Mouse (Mus musculus) MEL (cell line): ENCODE measurements around the gene Bmpr1b. TPM values are rescaled to one million over a fixed set of nuclear protein-coding genes. Genes with fewer than 3 reads are reported as not detected.

Source experiments
- DNase-seq: peaks from one replicate; pipeline ENCODE4 v3.0.0; 2011; ENCODE audit warnings: low read depth, low spot score
- H3K27ac ChIP-seq: 2 replicates; pipeline ENCODE4 v1.5.1; 2012; ENCODE audit warnings: low read depth, mild to moderate bottlenecking, control low read depth, low read length, moderate library complexity; ENCODE audit not compliant: control insufficient read depth
- H3K27me3 ChIP-seq, 2 experiments: fragments of 150-350 bp in 1 of 2; sonication (generic) in 1 of 2; 2 replicates each; pipeline ENCODE4 v1.6.1; 2012; ENCODE audit warnings: low read length in 2 of 2, mild to moderate bottlenecking in 2 of 2, improper control_type of control experiment in 1 of 2, moderate library complexity in 1 of 2; ENCODE audit not compliant: insufficient read depth in 2 of 2, control insufficient read depth in 1 of 2
- H3K36me3 ChIP-seq, 2 experiments: 2 replicates each; pipeline ENCODE4 v1.6.1; 2012 to 2014; ENCODE audit warnings: low read length in 2 of 2, improper control_type of control experiment in 1 of 2, inconsistent platforms in 1 of 2, mild to moderate bottlenecking in 1 of 2; ENCODE audit not compliant: insufficient read depth in 2 of 2, control insufficient read depth in 1 of 2
- H3K4me1 ChIP-seq, 2 experiments: fragments of 150-350 bp in 1 of 2; sonication (generic) in 1 of 2; 2 replicates each; pipeline ENCODE4 v1.6.1; 2012; ENCODE audit warnings: low read length in 2 of 2, improper control_type of control experiment in 1 of 2, mild to moderate bottlenecking in 1 of 2; ENCODE audit not compliant: insufficient read depth in 2 of 2, control insufficient read depth in 1 of 2
- H3K4me3 ChIP-seq, 2 experiments: fragments of 150-350 bp in 1 of 2; sonication (generic) in 1 of 2; 2 replicates each; pipeline ENCODE4 v1.5.1; 2012; ENCODE audit warnings: low read depth in 2 of 2, low read length in 2 of 2, mild to moderate bottlenecking in 2 of 2, moderate library complexity in 2 of 2, control low read depth in 1 of 2, improper control_type of control experiment in 1 of 2; ENCODE audit not compliant: control insufficient read depth in 1 of 2, insufficient read depth in 1 of 2
- H3K79me2 ChIP-seq: 2 replicates; pipeline ENCODE4 v1.6.1; 2012; ENCODE audit warnings: mild to moderate bottlenecking, low read length, moderate library complexity; ENCODE audit not compliant: control insufficient read depth, poor library complexity, insufficient read depth
- H3K9ac ChIP-seq: 2 replicates; pipeline ENCODE4 v1.6.1; 2012; ENCODE audit warnings: low read depth, mild to moderate bottlenecking, control low read depth, low read length, moderate library complexity; ENCODE audit not compliant: control insufficient read depth, poor library complexity, severe bottlenecking
- H3K9me3 ChIP-seq: fragments of 150-350 bp; sonication (generic); replicated peaks from 2 replicates; pipeline ENCODE4 v1.6.1; 2012; ENCODE audit warnings: mild to moderate bottlenecking, low read length, improper control_type of control experiment, moderate library complexity; ENCODE audit not compliant: insufficient read depth
- CHD1 ChIP-seq: IDR thresholded peaks from 2 replicates; pipeline ENCODE4 v1.6.1; 2012; ENCODE audit warnings: low read depth, mild to moderate bottlenecking, inconsistent platforms, low read length, improper control_type of control experiment
- CTCF ChIP-seq, 3 experiments: IDR thresholded peaks in 2 of 3; conservative IDR thresholded peaks in 1 of 3; 2 replicates each; pipeline ENCODE4 v1.5.1; 2011 to 2012; ENCODE audit warnings: low read length in 3 of 3, low read depth in 2 of 3, mild to moderate bottlenecking in 2 of 3, improper control_type of control experiment in 1 of 3, inconsistent platforms in 1 of 3, mixed read lengths in 1 of 3, moderate library complexity in 1 of 3; ENCODE audit not compliant: control insufficient read depth in 1 of 3, insufficient read depth in 1 of 3, poor library complexity in 1 of 3, severe bottlenecking in 1 of 3
- E2F4 ChIP-seq: IDR thresholded peaks from 2 replicates; pipeline ENCODE4 v1.6.1; 2011; ENCODE audit warnings: low read depth, low read length, improper control_type of control experiment, borderline replicate concordance
- ELF1 ChIP-seq: IDR thresholded peaks from 2 replicates; pipeline ENCODE4 v1.6.1; 2014; ENCODE audit warnings: low read depth, mild to moderate bottlenecking, inconsistent platforms, low read length, improper control_type of control experiment, moderate library complexity
- HCFC1 ChIP-seq: IDR thresholded peaks from 2 replicates; pipeline ENCODE4 v1.6.1; 2012; ENCODE audit warnings: low read depth, mild to moderate bottlenecking, inconsistent platforms, low read length, improper control_type of control experiment, moderate library complexity
- JUND ChIP-seq: IDR thresholded peaks from 2 replicates; pipeline ENCODE4 v1.6.1; 2011; ENCODE audit warnings: low read depth, mild to moderate bottlenecking, improper control_type of control experiment, low read length
- MAFK ChIP-seq: IDR thresholded peaks from 2 replicates; pipeline ENCODE4 v1.6.1; 2011; ENCODE audit warnings: low read depth, mild to moderate bottlenecking, low read length, improper control_type of control experiment, borderline replicate concordance
- MAX ChIP-seq: IDR thresholded peaks from 2 replicates; pipeline ENCODE4 v1.6.1; 2011; ENCODE audit warnings: low read length, improper control_type of control experiment
- MAZ ChIP-seq: IDR thresholded peaks from 2 replicates; pipeline ENCODE4 v1.6.1; 2012; ENCODE audit warnings: low read depth, mild to moderate bottlenecking, inconsistent platforms, low read length, improper control_type of control experiment
- MEF2A ChIP-seq: IDR thresholded peaks from 2 replicates; pipeline ENCODE4 v1.6.1; 2014; ENCODE audit warnings: low read depth, mild to moderate bottlenecking, inconsistent platforms, low read length, improper control_type of control experiment; ENCODE audit not compliant: poor library complexity, insufficient replicate concordance, severe bottlenecking; ENCODE audit errors: extremely low read depth
- NELFE ChIP-seq: IDR thresholded peaks from 2 replicates; pipeline ENCODE4 v1.6.1; 2011; ENCODE audit warnings: low read depth, low read length, improper control_type of control experiment
- NRF1 ChIP-seq: IDR thresholded peaks from 2 replicates; pipeline ENCODE4 v1.6.1; 2014; ENCODE audit warnings: low read depth, mild to moderate bottlenecking, inconsistent platforms, low read length, improper control_type of control experiment, moderate library complexity; ENCODE audit not compliant: poor library complexity, insufficient read depth, severe bottlenecking
- POLR2A ChIP-seq, 2 experiments: IDR thresholded peaks; 2 replicates each; pipeline ENCODE4 v1.6.1; 2011 to 2012; ENCODE audit warnings: low read length in 2 of 2, mild to moderate bottlenecking in 2 of 2, control low read depth in 1 of 2, improper control_type of control experiment in 1 of 2, low read depth in 1 of 2, moderate library complexity in 1 of 2; ENCODE audit not compliant: control insufficient read depth in 1 of 2, insufficient read depth in 1 of 2, poor library complexity in 1 of 2
- RCOR1 ChIP-seq: IDR thresholded peaks from 2 replicates; pipeline ENCODE4 v1.6.1; 2012; ENCODE audit warnings: low read depth, mild to moderate bottlenecking, inconsistent platforms, low read length, improper control_type of control experiment
- SIN3A ChIP-seq: IDR thresholded peaks from 2 replicates; pipeline ENCODE4 v1.6.1; 2012; ENCODE audit warnings: low read length, improper control_type of control experiment, inconsistent platforms
- SMC3 ChIP-seq: IDR thresholded peaks from 2 replicates; pipeline ENCODE4 v1.6.1; 2011; ENCODE audit warnings: low read depth, low read length, improper control_type of control experiment
- TAL1 ChIP-seq: IDR thresholded peaks from 2 replicates; pipeline ENCODE4 v1.6.1; 2012; ENCODE audit warnings: mild to moderate bottlenecking, inconsistent platforms, low read length, moderate library complexity, mixed read lengths
- TBP ChIP-seq: IDR thresholded peaks from 2 replicates; pipeline ENCODE4 v1.8.0; 2011; ENCODE audit warnings: low read depth, low read length, improper control_type of control experiment
- TCF12 ChIP-seq: IDR thresholded peaks from 2 replicates; pipeline ENCODE4 v1.6.1; 2014; ENCODE audit warnings: low read depth, mild to moderate bottlenecking, inconsistent platforms, low read length, improper control_type of control experiment, moderate library complexity
- UBTF ChIP-seq: IDR thresholded peaks from 2 replicates; pipeline ENCODE4 v1.6.1; 2012; ENCODE audit warnings: low read depth, mild to moderate bottlenecking, inconsistent platforms, low read length, improper control_type of control experiment, moderate library complexity, borderline replicate concordance; ENCODE audit not compliant: insufficient read depth
- USF1 ChIP-seq: IDR thresholded peaks from 2 replicates; pipeline ENCODE4 v1.6.1; 2014; ENCODE audit warnings: low read depth, mild to moderate bottlenecking, inconsistent platforms, low read length, improper control_type of control experiment, moderate library complexity
- USF2 ChIP-seq, 2 experiments: IDR thresholded peaks; 2 replicates each; pipeline ENCODE4 v1.6.1; 2011 to 2012; ENCODE audit warnings: improper control_type of control experiment in 2 of 2, low read length in 2 of 2, borderline replicate concordance in 1 of 2, inconsistent platforms in 1 of 2, low read depth in 1 of 2, mild to moderate bottlenecking in 1 of 2; ENCODE audit not compliant: insufficient read depth in 1 of 2
- ZC3H11A ChIP-seq: IDR thresholded peaks from 2 replicates; pipeline ENCODE4 v1.6.1; 2012; ENCODE audit warnings: low read depth, mild to moderate bottlenecking, inconsistent platforms, low read length, improper control_type of control experiment
- ZKSCAN1 ChIP-seq: IDR thresholded peaks from 2 replicates; pipeline ENCODE4 v1.6.1; 2012; ENCODE audit warnings: low read depth, mild to moderate bottlenecking, inconsistent platforms, low read length, improper control_type of control experiment, moderate library complexity
- polyA plus RNA-seq, 2 experiments: library from polyadenylated mRNA; stranded (reverse) in 1 of 2; unstranded in 1 of 2; fragments of >175 nt in 1 of 2; fragments of >200 nt in 1 of 2; gene quantifications; 2 replicates each; pipeline versions ENCODE4 v1.2.1 to v1.2.4; 2012; ENCODE audit warnings: low replicate concordance in 2 of 2, low read depth in 1 of 2; ENCODE audit not compliant: insufficient read length in 2 of 2, insufficient read depth in 1 of 2, missing spikeins in 1 of 2
- total RNA-seq: library from RNA; depleted of rRNA; stranded (reverse); fragments of 300-350 nt; gene quantifications from 2 replicates; pipeline ENCODE4 v1.2.3, GENCODE M21; 2012

Gene Bmpr1b
- total and polyA plus RNA-seq, 3 experiments = not detected

DNA sequence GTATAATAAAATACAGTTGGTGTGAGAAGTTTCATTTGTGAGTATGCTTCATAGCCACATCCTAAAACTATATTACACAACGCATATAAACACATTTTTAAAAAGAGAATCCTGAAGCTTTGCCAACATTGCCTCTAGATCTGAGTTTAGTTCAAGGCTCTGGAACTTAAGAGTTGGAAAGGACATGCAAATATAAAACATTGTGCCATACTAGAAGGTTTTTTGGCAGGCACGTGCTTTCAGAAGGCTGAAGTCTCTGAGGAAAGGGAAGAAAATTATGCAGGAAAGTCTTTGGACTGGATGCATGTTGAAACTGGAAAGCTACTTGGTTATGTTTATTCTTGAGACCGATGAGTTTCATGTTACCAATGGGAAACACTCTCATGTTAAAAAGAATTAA, 221.1 kb downstream of the Bmpr1b start:
- Histone ChIP-seq H3K9me3 (no peaks in the 10 kb centered on the region), H3K4me1 (no peaks in the 10 kb centered on the region), H3K9ac (no peak overlapping the region), H3K4me3 (no peak overlapping the region), H3K79me2 (no peaks in the 10 kb centered on the region), H3K36me3 (no peaks in the 10 kb centered on the region), H3K27ac (no peak overlapping the region), H3K27me3 (no peaks in the 10 kb centered on the region)
- DNase-seq = no peak
- TF ChIP-seq CTCF (IDR thresholded peaks at IDR 0.05 in 2 of 3, conservative IDR thresholded peaks at IDR 0.05 in 1 of 3; ENCODE audit: control insufficient read depth in 1 of 3, insufficient read depth in 1 of 3, low read depth in 2 of 3, low read length in 3 of 3, poor library complexity in 1 of 3, severe bottlenecking in 1 of 3) (no peak), USF2 (IDR thresholded peaks at IDR 0.05; ENCODE audit: borderline replicate concordance in 1 of 2, insufficient read depth in 1 of 2, low read depth in 1 of 2, low read length in 2 of 2) (no peak), SIN3A (no peak), ZKSCAN1 (no peak), TCF12 (no peak), MAX (no peak), HCFC1 (no peak), TAL1 (no peak), E2F4 (no peak), ELF1 (no peak), CHD1 (no peak), TBP (no peak), SMC3 (no peak), MAFK (no peak), UBTF (no peak), MEF2A (no peak)

DNA sequence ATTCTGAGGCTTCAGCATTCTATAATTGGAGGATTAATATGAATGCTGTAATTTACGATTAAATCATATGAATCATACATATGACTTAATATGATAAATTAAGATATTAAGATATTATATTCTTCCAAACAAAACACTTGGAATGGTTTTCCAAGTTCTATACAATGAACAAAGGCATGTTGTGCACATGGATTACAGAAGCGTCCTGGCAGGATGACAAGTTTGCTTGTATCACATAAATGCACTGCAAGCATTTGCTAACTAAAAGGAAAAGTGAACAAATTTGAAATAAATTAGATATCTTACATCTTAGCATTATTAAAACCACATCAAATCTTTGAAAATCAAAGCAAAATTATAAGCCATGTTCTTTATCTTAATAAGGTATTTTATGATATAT, 222.4 kb downstream of the Bmpr1b start:
- no peaks in the 10 kb centered on the region for H3K9me3 ChIP-seq
- H3K9ac ChIP-seq = no peak overlapping the region
- no peaks in the 10 kb centered on the region for H3K4me1 ChIP-seq
- no peaks in the 10 kb centered on the region for H3K79me2 ChIP-seq
- no peak overlapping the region for H3K4me3 ChIP-seq
- no peaks in the 10 kb centered on the region for H3K36me3 ChIP-seq
- no peaks in the 10 kb centered on the region for H3K27me3 ChIP-seq
- no peak overlapping the region for H3K27ac ChIP-seq
- no peak for TF ChIP-seq E2F4
- no peak for TF ChIP-seq MAZ
- no peak for TF ChIP-seq TAL1
- no peak for TF ChIP-seq JUND
- no peak for TF ChIP-seq POLR2A (IDR thresholded peaks at IDR 0.05; ENCODE audit: control insufficient read depth in 1 of 2, insufficient read depth in 1 of 2, low read depth in 1 of 2, low read length in 2 of 2, poor library complexity in 1 of 2)
- no peak for TF ChIP-seq SMC3
- no peak for TF ChIP-seq MAFK
- no peak for TF ChIP-seq RCOR1
- no peak for TF ChIP-seq NRF1
- TF ChIP-seq NELFE = no peak
- no peak for TF ChIP-seq USF1
- no peak for TF ChIP-seq CHD1
- no peak for TF ChIP-seq MAX
- TF ChIP-seq ZC3H11A = no peak
- DNase-seq = no peak
